Mouse (Mus musculus) bone marrow macrophage, adult 2 months (primary cell): ENCODE data around the gene Npas2.

Source experiments
- CTCF ChIP-seq: IDR thresholded peaks from 2 replicates; pipeline ENCODE4 v1.5.1; 2012; ENCODE audit warnings: low read depth, mild to moderate bottlenecking, low read length, moderate library complexity
- POLR2A ChIP-seq: IDR thresholded peaks from 2 replicates; pipeline ENCODE4 v1.6.1; 2012; ENCODE audit warnings: mild to moderate bottlenecking, low read depth, low read length, borderline replicate concordance

DNA sequence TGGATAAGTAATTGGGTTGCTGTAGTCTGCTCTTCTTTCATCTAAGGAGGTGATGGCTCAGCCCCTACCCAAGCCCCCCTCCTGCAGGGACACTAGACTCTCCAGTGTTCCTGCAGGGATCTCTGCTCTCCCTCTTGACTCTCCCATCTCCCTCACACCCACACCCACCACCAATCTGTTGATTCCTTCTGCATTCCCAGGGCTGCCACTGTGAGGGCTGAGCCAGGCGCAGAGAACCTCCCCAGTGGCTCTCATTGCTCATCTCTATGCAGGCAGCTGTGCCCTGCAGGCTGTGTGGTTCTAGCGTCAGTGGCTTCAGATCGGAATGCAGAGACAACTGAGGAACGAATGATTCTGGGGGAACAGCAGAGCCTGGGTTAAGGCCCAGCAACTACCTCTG lies 33.4 kb upstream of the Npas2 start:
- TF ChIP-seq POLR2A (no peak), CTCF (no peak)
